In the genomic region with DNA sequence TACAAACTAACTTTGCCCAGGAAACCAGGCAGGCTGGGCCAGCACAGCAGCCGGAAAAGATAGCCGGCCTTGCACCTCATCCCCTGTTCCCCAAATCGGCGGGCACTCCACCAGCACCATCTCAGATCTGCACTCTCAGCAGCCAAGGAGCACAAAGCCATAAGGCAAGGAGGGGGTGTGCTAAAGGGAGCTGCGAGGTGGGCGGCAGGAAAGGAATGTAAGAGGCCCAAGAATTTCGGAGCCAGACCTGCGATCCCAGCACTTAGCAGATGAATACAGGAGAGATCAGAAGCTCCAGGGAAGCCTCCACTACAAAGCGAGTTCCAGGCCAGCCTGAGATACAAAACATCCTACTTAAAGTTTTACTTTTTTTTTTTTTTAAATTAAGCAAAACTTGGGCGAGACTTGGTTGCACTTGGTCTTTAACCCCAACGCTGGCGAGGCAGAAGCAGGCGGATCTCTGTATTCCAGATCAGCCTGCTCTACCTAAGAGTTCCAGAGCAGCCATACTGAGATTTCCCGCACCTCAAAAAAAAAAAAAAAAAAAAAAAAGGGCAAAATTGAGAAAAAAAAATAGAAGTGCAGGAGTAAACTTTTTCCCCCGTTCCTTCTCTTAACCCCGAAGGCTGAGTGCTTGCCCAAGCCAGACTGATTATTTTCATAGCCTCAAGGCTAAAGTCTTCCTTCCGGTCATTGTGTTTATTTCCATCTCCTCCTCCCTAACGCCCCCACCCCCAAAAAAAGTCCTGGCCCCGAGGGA, we compare ENCODE assay signal across 8 mouse cellular contexts. TPM values are rescaled to one million over a fixed set of nuclear protein-coding genes. Genes with fewer than 3 reads are reported as not detected.
DNase-seq lines count a peak whose midpoint lies in the region; ATAC-seq and TF ChIP-seq lines count a peak whose summit lies in the region.

No protein-coding gene starts in this region.

- peak overlapping the region; percentile 82 for H3K4me2 ChIP-seq in liver, embryonic 14.5 days (ENCODE audit: low read depth)

- 5% methylated on average over 19 of the region's 19 CpGs for WGBS in liver, embryonic 14.5 days (ENCODE audit: insufficient replicate concordance)

- TF ChIP-seq EP300 in liver, embryonic 14.5 days (IDR thresholded peaks at IDR 0.05; ENCODE audit: low read depth): no peak

- peak overlapping the region; percentile 46 for H3K27ac ChIP-seq in liver, embryonic 14.5 days

- peak; percentile 15 for DNase-seq in ovary, postnatal 10 days (ENCODE audit: low spot score)
- DNase-seq in ovary, postnatal 14 days (ENCODE audit: low spot score): no peak
- DNase-seq in cerebellum, adult 9-10 months: peak; percentile 58
- DNase-seq in heart, adult 18-20 months: peak; percentile 30 to 45
- DNase-seq in kidney, adult 9 months: peak; percentile 45
- no peak for DNase-seq in liver, embryonic 14.5 days (ENCODE audit: low read depth in 3 of 3, low spot score in 3 of 3)
- DNase-seq in right cerebral cortex, postnatal 14 days: peak; percentile 43
- DNase-seq in urinary bladder, adult 18-20 months (ENCODE audit: low spot score in 2 of 2): no peak

- H3K27me3 ChIP-seq in liver, embryonic 14.5 days (ENCODE audit: control insufficient read depth, insufficient read depth, low read length): no peaks in the 10 kb centered on the region

- no peaks in the 10 kb centered on the region for H3K9me3 ChIP-seq in liver, embryonic 14.5 days (ENCODE audit: control insufficient read depth, low read length)

- H3K9ac ChIP-seq in liver, embryonic 14.5 days (replicated peaks): peak overlapping the region; percentile 93

- peak overlapping the region; percentile 82 to 89 for H3K4me3 ChIP-seq in liver, embryonic 14.5 days (ENCODE audit: insufficient read depth in 1 of 2, low read depth in 2 of 2, low read length in 2 of 2)

- peaks cover 24% of the 10 kb centered on the region for H3K36me3 ChIP-seq in liver, embryonic 14.5 days (replicated peaks; ENCODE audit: control insufficient read depth, insufficient read depth, low read depth)

- no peak for ATAC-seq in liver, embryonic 14.5 days (ENCODE audit: insufficient read depth)

- H3K4me1 ChIP-seq in liver, embryonic 14.5 days (replicated peaks; ENCODE audit: control insufficient read depth in 2 of 2, insufficient read depth in 2 of 2, low read length in 1 of 2): peaks cover 10 to 14% of the 10 kb centered on the region in 2 experiments; a peak in 3 of 4 replicates

- no peak for TF ChIP-seq CTCF in liver, embryonic 14.5 days (IDR thresholded peaks at IDR 0.05; ENCODE audit: low read depth)

RNA-seq across cellular contexts. Expression of a gene that starts 1.7 kb away (rescaled TPM):
- 100 to 1,000 TPM; 188 to 197 TPM for total RNA-seq in heart, adult 18-20 months (2021)
- polyA plus RNA-seq in liver, embryonic 14.5 days (2012; rRNA removed): 19.5 and 26.5 TPM in 2 replicates
- 26.1 and 29.8 TPM in 2 replicates for polyA plus RNA-seq in liver, embryonic 14.5 days (2014; fragmentation: Nextera tagmentation; extraction: Ambion mirVana)

Comparison
In these comparisons a context has a peak if more than half of its experiments do, and no peak if none do; other contexts are left out.
1. DNase-seq: peak in ovary, postnatal 10 days (single experiment), cerebellum, adult 9-10 months (single experiment), heart, adult 18-20 months (2 of 2), kidney, adult 9 months (single experiment) and right cerebral cortex, postnatal 14 days (single experiment); none in ovary, postnatal 14 days (single experiment), liver, embryonic 14.5 days (0 of 3) and urinary bladder, adult 18-20 months (0 of 2).